In genomic region chr5:129409440-129410004, GRCm38 (mm10) we compare ENCODE assay signal across 12 mouse cellular contexts.
DNase-seq lines count a peak whose midpoint lies in the region; ATAC-seq and TF ChIP-seq lines count a peak whose summit lies in the region.
"Had no signal": no experiment of that assay in that cellular context is flagged by ENCODE, and none has a peak within 500 bp of the region (broad histone marks: within the 10 kb centered on the region; RNA-seq: fewer than 3 reads in every experiment).

No protein-coding gene starts in this region.

- H3K4me1 ChIP-seq in lung, postnatal 0 days (ENCODE audit: insufficient read depth, low read depth, low read length): no peaks in the 10 kb centered on the region
- H3K4me1 ChIP-seq in hindbrain, embryonic 15.5 days (replicated peaks): peaks cover 9% of the 10 kb centered on the region
- peaks cover 31% of the 10 kb centered on the region for H3K4me1 ChIP-seq in limb, embryonic 10.5 days

- H3K36me3 ChIP-seq in lung, postnatal 0 days (ENCODE audit: insufficient read depth, low read length): no peaks in the 10 kb centered on the region
- no peaks in the 10 kb centered on the region for H3K36me3 ChIP-seq in hindbrain, embryonic 15.5 days
- H3K36me3 ChIP-seq in limb, embryonic 10.5 days: no peaks in the 10 kb centered on the region

- H3K9ac ChIP-seq in lung, postnatal 0 days (replicated peaks; ENCODE audit: low read depth): no peak overlapping the region
- no peak overlapping the region for H3K9ac ChIP-seq in hindbrain, embryonic 15.5 days
- H3K9ac ChIP-seq: liver, postnatal 0 days had no signal

- WGBS in lung, postnatal 0 days: 44% methylated on average over 14 of the region's 14 CpGs
- 57% methylated on average over 14 of the region's 14 CpGs for WGBS in hindbrain, embryonic 15.5 days
- 73% methylated on average over 14 of the region's 14 CpGs for WGBS in limb, embryonic 10.5 days

- no peaks in the 10 kb centered on the region for H3K27me3 ChIP-seq in lung, postnatal 0 days (replicated peaks; ENCODE audit: insufficient read depth, low read length)
- 0 out of 2 replicates have a peak, but pooled peaks cover under 1% of the 10 kb centered on the region for H3K27me3 ChIP-seq in hindbrain, embryonic 15.5 days
- no peaks in the 10 kb centered on the region for H3K27me3 ChIP-seq in limb, embryonic 10.5 days (ENCODE audit: low read depth, poor library complexity, severe bottlenecking)

- no peak for TF ChIP-seq CTCF in lung, postnatal 0 days (IDR thresholded peaks at IDR 0.05)

- no peak overlapping the region for H3K27ac ChIP-seq in lung, postnatal 0 days (ENCODE audit: low read length)
- peak overlapping the region; percentile 42; the same call in 1 of the 2 replicates for H3K27ac ChIP-seq in hindbrain, embryonic 15.5 days (replicated peaks)
- peak overlapping the region; percentile 9; the same call in 1 of the 2 replicates for H3K27ac ChIP-seq in limb, embryonic 10.5 days

- no peak overlapping the region for H3K4me2 ChIP-seq in lung, postnatal 0 days (replicated peaks; ENCODE audit: low read depth, low read length)
- no peak overlapping the region for H3K4me2 ChIP-seq in hindbrain, embryonic 15.5 days

- H3K4me3 ChIP-seq in lung, postnatal 0 days (ENCODE audit: low read depth, low read length): no peak overlapping the region
- H3K4me3 ChIP-seq in hindbrain, embryonic 15.5 days: no peak overlapping the region
- H3K4me3 ChIP-seq in limb, embryonic 10.5 days: no peak overlapping the region
- H3K4me3 ChIP-seq: erythroblast, embryonic 14.5 days had no signal

- peak; percentile 8 for DNase-seq in lung, postnatal 0 days (ENCODE audit: low spot score)
- DNase-seq in lung, postnatal 36 days: no peak
- DNase-seq in brain, adult 2 months (ENCODE audit: low read depth, low spot score): peak; percentile 56
- DNase-seq in limb, embryonic 10.5 days (ENCODE audit: low spot score): no peak
- no peak for DNase-seq in spleen, postnatal 10 days (ENCODE audit: low spot score in 2 of 2)
- no peak for DNase-seq in embryo, embryonic 11 days
- DNase-seq: heart, adult 11 months; liver, postnatal 0 days; thymus, adult 2 months had no signal

- no peaks in the 10 kb centered on the region for H3K9me3 ChIP-seq in lung, postnatal 0 days (ENCODE audit: low read length)
- H3K9me3 ChIP-seq in hindbrain, embryonic 15.5 days: no peaks in the 10 kb centered on the region
- no peaks in the 10 kb centered on the region for H3K9me3 ChIP-seq in limb, embryonic 10.5 days (replicated peaks)

- TF ChIP-seq EP300 in lung, postnatal 0 days (IDR thresholded peaks at IDR 0.05): no peak

- 0 out of 2 replicates have a peak, but pooled peaks have one; percentile 21 for ATAC-seq in lung, postnatal 0 days
- peak; percentile 88 for ATAC-seq in hindbrain, embryonic 15.5 days (ENCODE audit: low FRiP score, low read depth)
- no peak for ATAC-seq in megakaryocyte progenitor cell, adult 5-6 weeks (replicated peaks; ENCODE audit: poor library complexity)
- ATAC-seq: liver, postnatal 0 days had no signal

Comparison
In these comparisons a context has a peak if more than half of its experiments do, and no peak if none do; other contexts are left out.
1. DNase-seq: peak in lung, postnatal 0 days (single experiment) and brain, adult 2 months (single experiment); none in lung, postnatal 36 days (single experiment), limb, embryonic 10.5 days (single experiment), spleen, postnatal 10 days (0 of 2) and embryo, embryonic 11 days (single experiment).